Mouse (Mus musculus) kidney, embryonic 16.5 days (tissue): ENCODE measurements around the gene Cct8l1. TPM values are rescaled to one million over a fixed set of nuclear protein-coding genes. Genes with fewer than 3 reads are reported as not detected.
A peak's percentile ranks its signal among the peaks of the same experiment; 100 is the strongest.

ENCODE experiments used
- ATAC-seq: fragments of 200-750 bp; cut with Nextera tagmentation; 2 replicates; pipeline ENCODE4 v1.8.0; 2017; ENCODE audit warnings: moderate TSS enrichment; ENCODE audit not compliant: low FRiP score, low TSS enrichment
- H3K27ac ChIP-seq: fragments of 300-500 bp; sonication (generic); 2 replicates; pipeline ENCODE4 v1.5.1; 2014; ENCODE audit warnings: low read length
- H3K27me3 ChIP-seq: fragments of 300-500 bp; sonication (generic); 2 replicates; pipeline ENCODE4 v1.6.1; 2014; ENCODE audit warnings: low read length, control low read depth, mixed read lengths; ENCODE audit not compliant: insufficient read depth
- H3K36me3 ChIP-seq: fragments of 300-500 bp; sonication (generic); 2 replicates; pipeline ENCODE4 v1.6.1; 2014; ENCODE audit warnings: low read length, control low read depth, mixed read lengths; ENCODE audit not compliant: insufficient read depth
- H3K4me1 ChIP-seq: fragments of 300-500 bp; sonication (generic); 2 replicates; pipeline ENCODE4 v1.6.1; 2014; ENCODE audit warnings: low read length, control low read depth, mixed read lengths; ENCODE audit not compliant: insufficient read depth
- H3K4me2 ChIP-seq: fragments of 300-500 bp; sonication (generic); replicated peaks from 2 replicates; pipeline ENCODE4 v1.6.1; 2014; ENCODE audit warnings: low read depth, low read length
- H3K4me3 ChIP-seq: fragments of 300-500 bp; sonication (generic); 2 replicates; pipeline ENCODE4 v1.5.1; 2014; ENCODE audit warnings: mild to moderate bottlenecking, low read length
- H3K9ac ChIP-seq: fragments of 300-500 bp; sonication (generic); replicated peaks from 2 replicates; pipeline ENCODE4 v1.6.1; 2014; ENCODE audit warnings: low read length
- H3K9me3 ChIP-seq: fragments of 300-500 bp; sonication (generic); 2 replicates; pipeline ENCODE4 v1.6.1; 2016; ENCODE audit warnings: low read length, control low read depth
- WGBS: fragments of 180-500 bp; shearing (Covaris S2); extraction: QIAGEN DNeasy Blood & Tissue Kit; methylation state at CpG from one replicate; pipeline ENCODE4 v1.1.7; 2014; 5-methylcytosine and 5-hydroxymethylcytosine counted together
- polyA plus RNA-seq: library from polyadenylated mRNA; unstranded; fragments of >200 nt; fragmentation: Nextera tagmentation; extraction: Ambion mirVana; gene quantifications from 2 replicates; pipeline ENCODE4 v1.2.1, GENCODE M21; 2015

The Cct8l1 gene
- not detected in 2 replicates for polyA plus RNA-seq

DNA sequence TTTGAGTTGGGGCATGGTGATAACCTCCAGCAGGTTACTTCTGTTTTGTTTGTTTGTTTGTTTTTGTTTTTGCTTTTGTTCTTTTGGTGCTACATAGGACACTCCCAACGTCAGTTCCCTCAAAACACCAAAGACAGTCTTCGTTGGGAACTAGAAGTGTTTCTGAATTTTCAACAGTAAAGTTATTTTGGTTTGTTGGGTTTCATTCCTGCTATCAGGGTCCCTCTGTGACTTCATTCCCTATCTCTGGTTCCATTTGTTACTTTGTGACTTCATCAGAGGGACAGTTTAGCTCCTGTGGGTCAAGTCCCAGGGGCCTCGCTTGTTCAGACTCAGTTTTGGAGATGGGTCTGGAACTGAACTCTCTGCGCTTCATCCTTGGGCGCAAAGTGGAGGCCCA, at the start of gene Cct8l1:
TSS of gene Cct8l1 (plus strand) at position 301 of the 400 bp plus-strand sequence.
- H3K4me1 ChIP-seq, result no peaks in the 10 kb centered on the region
- H3K27me3 ChIP-seq, result no peaks in the 10 kb centered on the region
- no peak within 1 kb of the TSS for H3K27ac ChIP-seq
- no peak within 1 kb of the TSS for H3K9ac ChIP-seq
- H3K36me3 ChIP-seq, result no peaks in the 10 kb centered on the region
- WGBS, result 93% methylated on average over 5 of the region's 5 CpGs
- ATAC-seq, result no peak
- no peak within 1 kb of the TSS for H3K4me2 ChIP-seq
- H3K4me3 ChIP-seq, result no peak within 1 kb of the TSS
- no peaks in the 10 kb centered on the region for H3K9me3 ChIP-seq

DNA sequence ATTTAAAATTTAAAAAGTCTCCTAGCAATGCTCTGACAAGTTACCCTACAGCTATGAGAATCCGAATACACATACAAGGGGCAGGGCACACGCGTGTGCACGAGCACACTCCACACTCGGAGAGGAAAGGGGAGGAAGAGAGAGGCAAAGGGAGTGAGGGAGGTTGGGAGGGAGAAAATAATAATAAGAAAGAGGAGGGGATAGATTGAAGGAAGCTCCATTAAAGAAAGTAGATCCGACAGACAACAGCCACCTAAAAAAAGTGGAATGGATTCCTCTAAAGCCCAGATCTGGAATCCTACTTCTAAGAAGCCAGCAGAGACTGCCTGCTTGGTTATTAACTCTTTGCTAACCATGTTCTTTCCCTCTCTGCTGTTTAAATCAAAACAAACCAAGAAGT, 43.8 kb upstream of the Cct8l1 start:
- ATAC-seq, result peak; percentile 85
- peak overlapping the region; percentile 49 for H3K4me2 ChIP-seq
- no peaks in the 10 kb centered on the region for H3K9me3 ChIP-seq
- H3K27ac ChIP-seq, result 0 out of 2 replicates have a peak overlapping the region, but pooled peaks have one; percentile 5
- WGBS, result 1% methylated on average over 6 of the region's 6 CpGs
- H3K36me3 ChIP-seq, result no peaks in the 10 kb centered on the region
- H3K9ac ChIP-seq, result peak overlapping the region; percentile 29; the same call in 1 of the 2 replicates
- 0 out of 2 replicates have a peak, but pooled peaks cover 9% of the 10 kb centered on the region for H3K4me1 ChIP-seq
- peak overlapping the region; percentile 41 for H3K4me3 ChIP-seq
- H3K27me3 ChIP-seq, result no peaks in the 10 kb centered on the region

DNA sequence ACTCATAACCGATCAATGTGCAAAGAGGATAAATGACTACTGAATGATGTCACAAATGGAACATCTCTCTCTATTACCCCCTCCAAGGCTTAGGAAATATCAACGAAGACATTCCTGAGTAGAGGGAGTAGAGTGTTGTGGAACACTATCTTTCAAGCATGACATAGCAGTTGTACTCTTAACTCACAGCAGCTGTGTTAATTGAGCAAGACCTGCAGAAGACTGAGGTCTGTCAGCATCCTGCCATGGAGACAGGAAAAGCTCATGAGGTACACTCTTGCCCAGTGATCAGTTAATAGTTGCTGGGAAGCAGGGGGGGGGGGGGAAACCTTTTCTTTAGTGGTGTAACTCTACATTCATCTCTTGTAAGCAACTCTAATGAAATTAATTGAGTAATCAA, 40.1 kb upstream of the Cct8l1 start:
- H3K4me2 ChIP-seq, result no peak overlapping the region
- 0 out of 2 replicates have a peak, but pooled peaks cover 9% of the 10 kb centered on the region for H3K4me1 ChIP-seq
- H3K36me3 ChIP-seq, result no peaks in the 10 kb centered on the region
- ATAC-seq, result no peak
- WGBS, result 67% methylated on average over 2 of the region's 2 CpGs
- H3K9ac ChIP-seq, result no peak overlapping the region
- no peak overlapping the region for H3K27ac ChIP-seq
- no peaks in the 10 kb centered on the region for H3K9me3 ChIP-seq
- no peaks in the 10 kb centered on the region for H3K27me3 ChIP-seq
- no peak overlapping the region for H3K4me3 ChIP-seq

DNA sequence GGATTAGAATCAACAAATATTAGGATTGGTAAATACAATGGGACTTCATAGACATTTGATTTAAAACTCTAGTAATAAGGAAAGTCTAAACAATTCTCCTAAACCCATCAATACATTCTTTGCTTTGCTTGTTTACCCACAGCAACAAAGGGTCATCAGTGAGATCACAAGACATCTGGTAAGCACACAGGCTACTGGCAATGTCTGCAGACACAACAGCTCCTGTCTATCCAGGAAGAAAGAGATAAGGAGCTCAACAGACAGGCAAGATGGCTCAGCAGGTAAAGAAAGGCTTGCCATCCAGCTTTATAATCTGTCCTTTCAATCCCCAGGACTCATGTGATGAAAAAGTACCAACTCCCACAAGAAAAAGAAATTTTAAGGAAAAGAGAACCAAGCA, 37.0 kb upstream of the Cct8l1 start:
- H3K4me3 ChIP-seq, result no peak overlapping the region
- H3K4me1 ChIP-seq, result 0 out of 2 replicates have a peak, but pooled peaks cover 3% of the 10 kb centered on the region
- H3K36me3 ChIP-seq, result no peaks in the 10 kb centered on the region
- H3K4me2 ChIP-seq, result no peak overlapping the region
- H3K9me3 ChIP-seq, result no peaks in the 10 kb centered on the region
- H3K27me3 ChIP-seq, result no peaks in the 10 kb centered on the region
- H3K9ac ChIP-seq, result no peak overlapping the region
- no peak overlapping the region for H3K27ac ChIP-seq
- no peak for ATAC-seq

DNA sequence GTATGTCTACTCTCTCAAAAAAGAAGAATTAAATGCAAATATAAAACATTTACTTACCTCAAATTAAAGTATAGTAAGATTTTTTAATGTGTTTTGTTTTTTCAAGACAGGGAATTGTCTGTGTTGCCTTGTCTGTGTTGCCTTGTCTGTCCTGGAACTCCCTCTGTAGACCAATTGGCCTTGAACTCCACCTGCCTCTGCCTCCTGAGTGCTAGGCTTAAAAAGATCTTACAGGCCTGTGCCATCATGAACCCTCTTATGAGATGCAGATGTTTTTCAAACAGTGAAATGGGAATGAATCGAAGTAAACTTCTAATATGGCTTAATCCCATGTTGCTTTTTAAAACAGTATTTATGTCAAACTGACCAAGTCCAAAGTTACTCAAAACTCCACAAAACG, 19.2 kb upstream of the Cct8l1 start:
- Histone ChIP-seq H3K4me1 (peaks cover 14% of the 10 kb centered on the region), H3K9ac (no peak overlapping the region), H3K27ac (no peak overlapping the region), H3K4me3 (peak overlapping the region; percentile 69), H3K9me3 (no peaks in the 10 kb centered on the region), H3K4me2 (peak overlapping the region; percentile 59), H3K36me3 (no peaks in the 10 kb centered on the region), H3K27me3 (no peaks in the 10 kb centered on the region)
- 38% methylated on average over 2 of the region's 2 CpGs for WGBS
- no peak for ATAC-seq

DNA sequence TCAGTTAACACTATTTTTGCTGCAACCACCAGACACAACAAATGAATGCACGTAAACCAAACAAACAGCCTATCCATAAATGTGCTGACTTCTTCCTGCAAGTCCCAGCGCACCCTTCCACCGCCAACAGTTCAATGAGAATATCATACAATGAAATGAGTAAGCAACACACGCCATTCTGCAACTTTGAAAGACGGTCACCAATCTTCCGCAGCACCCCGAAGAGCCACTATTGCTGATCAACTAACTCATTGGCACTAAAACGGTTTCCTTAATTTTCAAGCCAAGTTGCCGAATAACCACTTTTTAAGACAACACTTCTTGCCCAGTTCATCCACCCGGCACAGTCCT, 18.5 kb upstream of the Cct8l1 start:
- Histone ChIP-seq H3K9me3 (no peaks in the 10 kb centered on the region), H3K9ac (peak overlapping the region; percentile 94), H3K4me2 (peak overlapping the region; percentile 59), H3K36me3 (no peaks in the 10 kb centered on the region), H3K27me3 (no peaks in the 10 kb centered on the region), H3K4me3 (peak overlapping the region; percentile 69), H3K4me1 (peaks cover 14% of the 10 kb centered on the region), H3K27ac (peak overlapping the region; percentile 95)
- WGBS, result 0% methylated on average over 10 of the region's 10 CpGs
- ATAC-seq, result no peak

DNA sequence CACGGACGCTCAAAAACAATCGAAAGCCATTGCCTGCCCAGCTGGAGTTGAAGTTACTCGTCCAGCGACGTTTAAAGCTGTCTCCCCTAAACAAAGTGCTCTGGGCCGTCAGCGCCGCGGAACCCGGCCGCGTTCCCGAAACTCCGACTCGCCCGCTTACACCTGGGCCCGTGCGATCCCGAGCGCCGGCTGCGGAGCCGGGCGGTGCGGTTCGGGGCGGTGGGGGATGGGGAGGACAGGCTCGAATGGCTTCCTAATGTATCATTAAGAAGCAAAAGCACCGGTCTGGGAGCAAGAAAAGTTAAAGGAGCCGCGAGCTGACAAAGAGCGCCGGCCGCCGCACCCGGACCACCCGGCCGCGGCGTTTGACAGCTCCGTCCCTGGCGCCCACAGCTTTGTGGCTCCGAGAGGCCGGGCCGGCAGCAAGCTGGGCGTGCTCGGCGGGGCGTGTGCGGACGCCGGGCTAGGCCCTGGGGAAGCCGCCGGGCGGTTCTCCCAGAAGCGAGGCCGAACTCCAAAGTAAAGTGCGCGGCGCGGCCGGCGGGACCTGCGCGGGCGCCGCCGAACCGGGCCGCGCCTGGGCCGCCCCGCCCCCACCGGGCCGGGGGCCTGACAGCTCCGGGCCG, 18.0 kb upstream of the Cct8l1 start:
- H3K4me1 ChIP-seq, result peaks cover 14% of the 10 kb centered on the region
- H3K9ac ChIP-seq, result peak overlapping the region; percentile 94
- ATAC-seq, result peak; percentile 47
- H3K4me2 ChIP-seq, result peak overlapping the region; percentile 59
- H3K9me3 ChIP-seq, result no peaks in the 10 kb centered on the region
- WGBS, result under 1% methylated on average over 78 of the region's 78 CpGs
- peak overlapping the region; percentile 69 for H3K4me3 ChIP-seq
- H3K36me3 ChIP-seq, result no peaks in the 10 kb centered on the region
- no peaks in the 10 kb centered on the region for H3K27me3 ChIP-seq
- H3K27ac ChIP-seq, result peak overlapping the region; percentile 95

DNA sequence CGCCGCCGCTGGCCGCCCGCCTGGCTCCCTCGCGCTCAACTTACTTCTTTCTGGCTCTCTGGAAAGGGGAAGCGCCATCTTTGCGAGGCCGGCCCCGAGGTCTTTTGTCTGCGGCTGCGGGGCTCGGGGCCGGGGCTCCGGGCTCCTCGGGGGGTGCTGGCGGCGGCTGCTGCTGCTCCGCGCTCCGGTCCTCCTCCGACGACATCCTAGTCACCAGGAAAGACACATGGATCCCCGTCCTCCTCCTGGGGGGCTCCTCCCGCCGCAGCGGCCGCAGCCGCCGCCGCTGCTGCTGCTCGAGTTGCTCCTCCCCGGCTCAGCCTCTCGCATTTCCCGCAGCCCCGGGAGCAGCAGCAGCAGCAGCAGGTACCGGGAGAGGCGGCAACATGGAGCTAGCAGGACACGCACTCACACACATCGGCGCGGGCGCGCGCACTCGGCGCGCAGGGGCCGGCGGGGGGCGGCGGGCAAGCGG, 17.5 kb upstream of the Cct8l1 start, which contains the start of gene Kmt2c:
TSS of gene Kmt2c (minus strand) at position 438 of the 475 bp plus-strand sequence.
- H3K36me3 ChIP-seq, result no peaks in the 10 kb centered on the region
- peak within 1 kb of the TSS; percentile 69 for H3K4me3 ChIP-seq
- no peak; the same call in 1 of the 2 replicates for ATAC-seq
- no peaks in the 10 kb centered on the region for H3K27me3 ChIP-seq
- under 1% methylated on average over 46 of the region's 54 CpGs for WGBS
- H3K4me2 ChIP-seq, result peak within 1 kb of the TSS; percentile 73
- H3K9me3 ChIP-seq, result no peaks in the 10 kb centered on the region
- H3K9ac ChIP-seq, result peak within 1 kb of the TSS; percentile 94
- H3K27ac ChIP-seq, result peak within 1 kb of the TSS; percentile 99
- peaks cover 14% of the 10 kb centered on the region for H3K4me1 ChIP-seq

DNA sequence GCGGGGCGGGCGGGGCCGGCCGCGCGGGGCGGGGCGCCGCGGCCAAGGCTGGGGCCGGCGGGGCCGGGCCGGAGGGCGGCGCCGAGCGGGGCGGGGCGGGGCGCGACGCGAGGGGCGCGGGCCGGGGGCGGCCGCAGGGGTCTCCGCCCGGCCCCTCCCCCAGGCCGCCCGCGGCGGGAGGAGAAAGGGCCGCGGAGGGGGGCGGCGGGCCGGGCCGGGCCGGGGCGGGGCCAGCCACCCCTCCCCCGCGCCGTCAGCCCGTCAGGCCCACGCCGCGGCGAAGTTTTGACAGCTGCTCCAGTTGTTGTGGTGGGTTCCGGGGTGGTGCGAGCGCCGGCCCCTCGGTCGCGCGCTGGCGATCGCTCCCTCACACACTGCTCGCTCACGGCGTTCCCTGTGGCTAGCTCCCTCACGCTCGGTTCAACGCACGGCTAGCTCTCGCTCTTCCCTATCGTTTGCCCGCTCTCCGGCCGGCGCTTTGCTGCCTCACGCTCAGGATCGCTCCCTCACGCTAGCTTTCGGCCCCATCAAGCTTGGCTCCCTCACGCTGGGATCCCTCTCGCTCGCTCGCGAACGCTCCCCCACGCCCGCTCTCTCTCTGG, 16.9 kb upstream of the Cct8l1 start:
- H3K27ac ChIP-seq, result peak overlapping the region; percentile 99
- peak overlapping the region; percentile 94 for H3K9ac ChIP-seq
- H3K4me2 ChIP-seq, result peak overlapping the region; percentile 73
- WGBS, result 0% methylated on average over 35 of the region's 87 CpGs
- no peaks in the 10 kb centered on the region for H3K36me3 ChIP-seq
- no peaks in the 10 kb centered on the region for H3K9me3 ChIP-seq
- H3K27me3 ChIP-seq, result no peaks in the 10 kb centered on the region
- peak overlapping the region; percentile 69 for H3K4me3 ChIP-seq
- peaks cover 14% of the 10 kb centered on the region for H3K4me1 ChIP-seq
- peak; percentile 90 for ATAC-seq
